Mouse (Mus musculus) cerebellum, adult 9-11 months (tissue): Measurements from ENCODE around the gene Olfr493.

ENCODE experiments used
- DNase-seq: peaks from one replicate; pipeline ENCODE4 v3.0.0; 2022

Gene Olfr493

GRCm38 (mm10) chr7:108346879-108347278 is at the start of gene Olfr493:
Gene Olfr493 (minus strand): TSS chr7:108346979.
- DNase-seq: no peak

DNA sequence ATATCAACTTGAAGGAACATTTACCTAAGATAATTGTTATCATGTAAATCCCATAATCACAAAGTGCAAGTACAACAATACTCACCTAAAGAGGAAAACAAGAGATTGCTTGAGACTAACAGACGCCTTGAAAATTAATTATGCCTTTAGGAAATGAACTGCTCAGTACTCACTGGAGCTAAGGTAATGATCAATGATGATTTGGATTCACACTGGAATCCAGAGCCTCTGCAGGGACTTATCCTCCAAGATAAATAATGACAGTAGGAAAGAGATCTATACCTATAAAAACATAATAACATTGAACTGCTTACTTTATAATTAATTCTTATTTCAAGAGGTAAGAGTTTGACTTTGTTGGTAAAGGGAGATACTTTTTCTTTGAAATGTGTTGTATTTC is 46.1 kb upstream of the Olfr493 start, which contains the start of gene Olfr495:
Gene Olfr495 (plus strand): TSS at position 301 of the 400 bp plus-strand sequence.
- DNase-seq: no peak

- no peak for DNase-seq
Measured at GRCm38 (mm10) chr7:108365035-108365434, 18.3 kb upstream of the Olfr493 start, which contains the start of gene Olfr494. Gene Olfr494 (plus strand): TSS chr7:108365335.

- no peak for DNase-seq
Measured at GRCm38 (mm10) chr7:108323574-108323973, 23.2 kb downstream of the Olfr493 start, which contains the start of gene Olfr492. Gene Olfr492 (minus strand): TSS chr7:108323674.

DNA sequence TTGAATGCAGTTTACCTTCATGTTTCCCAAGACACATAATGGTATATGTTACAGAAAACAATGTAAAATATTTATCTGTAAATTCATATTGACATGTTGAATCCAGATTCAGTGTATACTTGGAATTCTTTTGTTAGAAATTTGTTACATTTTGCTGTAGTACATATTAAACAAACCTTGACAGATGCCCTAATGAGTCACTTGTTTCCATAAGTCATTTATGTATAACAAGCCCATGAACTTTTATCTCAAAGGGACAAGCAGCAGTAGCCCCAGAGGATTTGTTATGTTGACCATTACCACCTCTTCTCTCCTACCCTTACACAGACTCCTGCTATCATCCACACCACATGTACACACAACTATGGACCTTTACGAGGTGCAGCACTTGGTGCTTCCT is 33.6 kb downstream of the Olfr493 start, which contains the start of gene Olfr491:
Gene Olfr491 (plus strand): TSS at position 301 of the 400 bp plus-strand sequence.
- DNase-seq: no peak
